Mouse (Mus musculus): Measurements from ENCODE around the gene Rps29.
A peak's percentile ranks its signal among the peaks of the same experiment; 100 is the strongest.
"Not testable (repeated sequence)": the region's sequence is repeated elsewhere in the genome, so short reads cannot be mapped to it uniquely, and the experiment has no call there.

Gene Rps29

DNA sequence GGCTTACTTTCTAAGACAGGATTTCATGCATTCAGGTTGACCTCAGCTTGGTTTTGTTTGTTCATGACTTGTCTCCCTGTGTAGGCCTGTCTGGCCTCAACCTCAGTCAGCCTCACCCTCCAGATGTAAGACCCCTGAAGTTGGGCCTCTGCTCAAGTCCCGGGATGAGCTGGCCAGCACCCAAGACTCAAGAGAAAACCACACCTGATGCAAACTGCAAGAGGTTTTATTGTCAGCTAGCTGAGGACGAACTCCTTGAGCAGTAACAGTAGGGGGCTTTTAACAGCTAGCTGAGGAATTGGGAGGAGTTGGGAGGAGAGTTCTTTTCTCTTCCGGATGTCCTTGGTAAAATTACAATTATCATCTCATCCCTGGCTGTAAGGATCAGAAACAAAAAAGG is 18.5 kb upstream of the Rps29 start:
- DNase-seq = no peak

DNA sequence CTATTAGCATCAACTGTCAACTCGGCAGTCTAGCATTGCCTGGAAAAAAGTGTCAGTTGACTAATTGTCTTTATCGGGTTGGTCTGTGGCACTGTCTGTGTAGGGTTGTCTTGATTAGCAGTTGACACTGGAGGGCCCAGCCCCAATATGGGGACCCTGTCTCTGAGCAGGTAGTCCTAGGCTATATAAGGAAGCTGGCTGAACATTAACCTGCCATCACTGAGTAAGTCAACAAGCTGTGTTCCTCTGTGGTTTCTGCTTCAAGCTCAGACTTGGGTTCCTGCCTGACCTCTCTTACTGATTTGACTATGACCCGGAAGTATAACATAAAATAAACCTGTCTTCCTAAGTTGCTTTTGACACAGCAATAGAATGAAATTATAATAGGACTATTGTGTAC is 17.0 kb upstream of the Rps29 start:
- no peak for DNase-seq

DNA sequence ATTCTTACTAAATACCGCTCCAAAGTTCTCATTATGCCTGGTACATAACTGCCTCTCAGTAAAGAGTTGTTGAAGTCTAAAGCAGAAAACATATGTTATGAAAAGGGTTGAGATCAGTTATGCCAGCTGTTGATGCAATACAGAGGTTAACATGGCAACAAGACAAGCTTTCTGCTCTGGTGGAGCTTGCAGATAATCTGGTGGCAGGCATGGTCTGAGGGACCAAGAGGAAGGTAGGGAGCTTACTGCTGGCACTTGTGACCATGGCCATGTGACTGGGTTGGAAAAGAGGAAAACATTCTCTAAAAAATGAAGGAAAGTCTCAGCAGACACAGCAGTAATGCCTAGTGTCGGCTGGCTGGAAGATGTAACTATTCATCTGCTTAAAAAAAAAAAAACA is 12.3 kb upstream of the Rps29 start:
- no peak for DNase-seq

DNA sequence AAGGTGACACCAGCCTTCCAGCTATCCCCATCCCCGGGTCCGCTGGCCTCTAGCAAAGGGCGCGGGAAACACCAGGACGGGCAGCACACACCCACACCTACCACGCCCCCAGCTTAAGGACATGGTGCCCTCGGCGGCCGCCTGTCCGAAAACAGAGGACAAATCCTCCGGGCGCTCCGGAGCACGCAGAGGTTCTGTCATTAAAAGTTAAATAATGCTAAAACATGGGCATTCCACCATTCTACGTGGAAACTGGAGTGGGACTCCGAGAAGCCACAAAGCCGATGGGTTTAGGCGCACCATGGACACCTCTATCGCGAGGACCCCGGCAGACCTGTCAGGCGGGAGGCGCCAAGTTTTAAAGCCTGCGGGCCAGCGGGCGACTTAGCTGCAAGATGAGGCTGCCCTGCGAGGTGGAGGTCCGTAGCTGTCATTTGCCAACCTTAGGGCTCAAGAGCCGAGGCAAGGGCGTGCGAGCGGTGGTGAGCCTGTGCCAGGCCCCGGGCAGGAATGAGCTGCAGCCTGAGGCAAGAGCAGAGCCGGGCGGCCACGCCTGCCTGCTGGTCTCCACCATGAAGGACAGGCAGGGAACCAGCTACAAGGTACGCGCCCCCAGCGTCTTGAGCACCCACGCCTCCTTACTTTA is 9.6 kb upstream of the Rps29 start, which contains the start of gene Lrr1:
TSS of gene Lrr1 (plus strand) at position 354 of the 646 bp plus-strand sequence.
- peak; percentile 93 for DNase-seq

DNA sequence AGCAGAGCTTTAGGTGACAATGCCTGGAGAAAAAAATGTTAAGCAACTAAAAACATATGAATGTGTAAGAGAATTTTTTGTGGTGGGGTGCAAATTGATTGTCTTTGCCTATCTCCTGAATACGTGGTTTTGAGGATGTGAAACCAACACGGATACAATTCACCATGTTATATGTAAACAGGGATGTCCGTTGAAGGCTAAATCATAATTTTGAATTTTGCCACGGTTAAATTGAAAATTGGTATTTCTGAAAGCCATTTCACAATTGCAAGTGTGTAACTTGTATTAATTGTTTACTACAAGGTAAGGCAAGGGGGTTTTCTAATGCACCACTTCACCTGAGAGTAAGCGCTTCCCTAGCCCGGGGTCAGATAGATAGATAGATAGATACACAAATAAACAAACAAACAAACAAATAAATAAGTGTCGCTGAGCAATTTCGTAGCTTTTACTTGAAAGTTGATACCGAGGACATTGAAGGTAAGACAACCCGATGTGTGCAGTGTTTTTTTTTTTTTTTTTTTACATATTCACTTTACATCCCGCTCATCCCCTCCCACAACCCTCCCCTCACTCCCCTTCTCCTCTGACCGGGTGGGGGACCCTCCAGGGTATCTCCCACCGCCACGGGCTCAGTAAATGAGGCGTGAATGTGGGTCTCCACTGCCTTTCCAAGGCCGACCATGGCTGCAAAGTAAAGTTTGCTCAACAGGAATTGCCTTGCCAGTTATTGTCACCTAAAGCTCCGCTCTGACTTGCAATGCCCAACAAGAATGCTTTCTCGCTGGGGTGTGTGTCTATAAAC is 8.9 kb upstream of the Rps29 start:
- DNase-seq = no peak

DNA sequence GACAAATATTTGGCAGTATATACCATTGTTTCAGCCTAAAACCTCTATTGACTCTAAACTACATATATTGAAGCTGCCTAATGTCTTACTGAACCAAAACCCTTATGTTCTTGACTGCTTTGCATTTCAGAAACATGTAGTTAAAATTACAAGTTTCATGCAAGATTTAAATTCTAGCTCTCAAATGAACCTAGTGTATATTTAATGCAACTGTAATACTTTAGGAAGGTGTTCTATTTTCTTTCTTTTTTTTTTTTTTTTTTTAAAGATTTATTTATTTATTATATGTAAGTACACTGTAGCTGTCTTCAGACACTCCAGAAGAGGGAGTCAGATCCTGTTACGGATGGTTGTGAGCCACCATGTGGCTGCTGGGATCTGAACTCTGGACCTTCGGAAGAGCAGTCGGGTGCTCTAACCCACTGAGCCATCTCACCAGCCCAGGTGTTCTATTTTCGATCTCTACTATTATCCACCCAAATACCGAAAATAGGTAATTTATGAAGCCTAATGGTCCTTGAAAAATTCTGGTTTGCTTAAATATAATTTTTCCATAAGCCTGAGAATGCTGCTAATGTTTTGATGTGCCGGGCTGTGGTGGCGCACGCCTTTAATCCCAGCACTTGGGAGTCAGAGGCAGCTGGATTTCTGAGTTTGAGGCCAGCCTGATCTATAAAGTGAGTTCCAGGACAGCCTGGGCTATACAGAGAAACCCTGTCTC is 8.0 kb upstream of the Rps29 start:
- not testable (repeated sequence) for DNase-seq

DNA sequence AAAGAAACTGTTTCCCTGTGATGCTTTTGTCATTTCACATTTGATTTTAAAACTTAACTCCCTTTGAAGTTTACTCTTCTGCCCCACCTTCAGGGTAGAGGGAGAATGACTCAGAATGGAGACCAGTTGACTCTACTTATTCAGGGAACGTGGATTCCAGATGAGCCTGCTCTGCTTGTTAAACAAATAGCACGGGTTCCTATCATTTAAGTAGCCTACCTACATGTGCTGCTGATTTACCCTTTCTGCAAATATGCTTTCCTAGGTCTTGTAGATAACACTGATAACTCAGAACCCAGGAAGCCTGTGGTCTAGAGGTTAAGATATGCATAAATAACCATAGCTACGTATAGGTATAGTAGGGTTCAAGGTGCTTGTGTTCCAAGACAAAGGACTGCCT is 5.9 kb upstream of the Rps29 start:
- DNase-seq = no peak

DNA sequence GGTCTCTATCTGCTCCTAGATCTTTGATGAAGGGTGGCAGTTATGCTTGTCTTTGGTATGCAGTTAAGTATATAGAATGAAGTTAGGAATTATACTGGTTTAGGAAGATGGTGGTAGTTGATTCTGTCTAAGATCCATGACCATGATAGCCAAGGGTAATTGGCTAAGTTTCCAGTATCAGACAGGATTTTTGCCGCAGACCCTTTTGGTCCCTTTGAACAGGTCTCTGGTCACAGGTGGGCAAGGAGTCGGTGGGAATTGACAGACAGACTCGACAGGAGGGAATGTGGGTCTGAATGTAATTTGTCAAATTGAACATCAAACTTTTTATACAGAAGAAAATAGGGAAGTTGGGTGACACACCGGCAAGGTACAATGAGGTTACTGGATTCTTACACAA is 4.6 kb upstream of the Rps29 start:
- not testable (repeated sequence) for DNase-seq

DNA sequence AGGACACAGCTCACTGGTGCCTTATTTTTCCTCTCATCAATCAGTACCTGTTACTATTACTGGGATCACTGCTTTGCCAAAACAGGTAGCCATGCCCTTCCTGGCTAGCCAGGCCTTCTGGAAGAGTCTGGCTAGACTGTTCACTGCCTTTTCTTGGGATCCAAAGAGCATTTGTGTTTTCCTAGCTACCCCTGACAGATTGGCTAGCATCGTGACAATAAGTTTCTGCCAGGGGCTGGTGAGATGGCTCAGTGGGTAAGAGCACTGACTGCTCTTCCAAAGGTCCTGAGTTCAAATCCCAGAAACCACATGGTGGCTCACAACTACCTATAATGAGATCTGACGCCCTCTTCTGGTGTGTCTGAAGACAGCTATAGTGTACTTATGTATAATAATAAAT is 1.7 kb upstream of the Rps29 start:
- peak; percentile 37 for DNase-seq

DNA sequence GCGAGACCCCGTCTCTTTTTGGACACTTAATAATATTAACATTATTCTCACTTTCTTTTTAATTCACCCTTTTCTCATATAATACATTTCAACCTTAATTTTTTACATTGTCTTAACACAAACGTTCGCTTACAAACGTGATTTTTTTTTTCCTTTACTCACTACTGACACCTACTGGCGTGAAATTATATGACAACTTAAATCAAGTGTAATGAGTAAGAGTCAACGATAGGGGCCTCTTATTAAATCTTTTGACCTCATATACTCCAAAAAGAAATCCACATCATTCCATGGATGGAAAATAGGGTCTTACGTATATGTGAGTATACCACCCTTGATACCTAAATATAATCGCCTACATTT is 573 bp upstream of the Rps29 start:
- peak; percentile 86 for DNase-seq

DNA sequence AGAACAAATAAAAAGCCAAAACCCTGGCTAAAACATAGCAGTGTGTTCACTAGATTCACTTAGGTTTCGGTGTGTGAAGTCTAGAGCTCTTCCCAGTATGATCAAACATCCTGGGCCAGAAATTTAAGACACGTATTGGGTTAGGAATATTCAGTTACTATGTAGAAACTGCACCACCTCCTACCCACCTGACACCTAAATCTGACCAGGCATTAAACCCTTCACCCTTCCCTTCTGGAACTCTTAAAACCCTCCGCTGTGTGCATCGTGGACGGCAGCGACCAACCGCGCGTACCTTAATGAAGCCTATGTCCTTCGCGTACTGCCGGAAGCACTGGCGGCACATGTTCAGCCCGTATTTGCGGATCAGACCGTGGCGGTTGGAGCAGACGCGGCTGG is 621 bp downstream of the Rps29 start:
- DNase-seq = no peak

DNA sequence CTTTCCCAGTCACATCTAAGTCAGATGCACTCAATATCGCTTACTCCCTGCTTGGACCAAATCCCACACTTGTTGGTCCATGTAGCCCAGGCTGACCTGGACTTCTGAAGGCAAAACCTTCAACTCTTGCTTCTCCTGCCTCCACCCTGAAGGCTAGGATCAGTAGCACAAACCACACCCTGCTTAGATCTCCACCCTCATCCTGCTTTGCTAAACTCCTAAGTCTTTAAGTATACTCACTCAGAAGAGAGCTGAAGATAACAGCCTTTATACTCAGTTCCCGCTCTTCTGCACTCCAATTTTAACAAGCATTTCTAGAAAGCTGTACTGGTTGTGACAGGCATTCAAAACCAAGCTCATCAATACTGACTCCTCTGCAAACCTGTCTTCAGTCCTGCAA is 1.9 kb downstream of the Rps29 start:
- DNase-seq = no peak

DNA sequence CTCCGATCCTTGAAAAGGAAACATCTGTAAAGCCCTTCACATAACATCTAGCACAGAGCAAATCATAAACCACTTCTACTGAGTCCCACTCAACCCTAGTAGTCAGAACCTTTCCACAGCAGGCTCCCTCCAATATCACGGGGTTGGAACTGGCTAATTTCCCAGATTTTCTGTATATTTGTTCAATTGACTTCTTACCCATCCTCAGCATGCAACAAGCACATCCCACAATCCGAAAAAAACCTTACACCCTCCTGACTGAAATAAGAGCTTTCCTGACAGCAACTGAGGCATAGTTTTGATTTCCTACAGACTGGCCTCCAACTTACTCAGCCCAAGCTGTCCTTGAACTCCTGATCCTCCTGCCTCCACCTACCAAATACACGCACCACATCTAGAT is 2.5 kb downstream of the Rps29 start:
- no peak for DNase-seq

DNA sequence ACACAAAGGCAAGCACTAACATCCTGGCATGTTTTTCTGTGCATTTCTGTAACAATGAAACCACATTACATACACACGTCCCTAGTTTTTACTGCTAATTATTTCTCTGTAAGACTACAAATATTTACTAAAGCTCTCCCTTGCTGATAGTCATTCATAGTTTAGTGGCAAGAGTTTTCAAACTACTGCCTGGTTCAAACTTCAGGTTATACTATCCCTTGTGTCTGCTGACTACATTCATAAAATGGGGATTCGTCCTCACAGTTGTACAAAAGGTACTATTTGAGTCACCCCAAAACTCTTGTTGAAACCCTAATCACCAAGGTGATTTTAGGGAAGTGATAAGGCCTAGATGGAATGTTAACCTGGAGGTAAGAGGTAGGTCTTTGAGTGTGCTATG is 3.1 kb downstream of the Rps29 start:
- no peak for DNase-seq

DNA sequence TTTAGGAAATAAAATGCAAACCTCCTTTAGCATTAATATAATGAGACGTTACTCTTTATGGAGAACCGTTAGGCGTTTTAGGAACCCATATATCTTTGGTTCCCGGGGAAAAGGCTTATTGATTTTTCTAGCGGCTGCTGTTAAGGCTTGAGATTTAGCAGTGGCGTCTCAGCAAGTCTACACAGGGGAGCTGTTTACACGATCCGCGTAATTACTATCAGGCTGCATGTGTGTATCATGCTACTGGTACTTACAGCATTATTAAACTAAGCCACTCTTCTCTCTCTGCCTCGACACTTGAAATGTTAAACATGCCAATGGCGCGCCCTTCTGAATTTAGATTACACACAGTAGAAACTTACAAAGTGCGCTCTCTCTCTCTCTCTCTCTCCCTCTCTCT is 8.9 kb downstream of the Rps29 start:
- no peak for DNase-seq

DNA sequence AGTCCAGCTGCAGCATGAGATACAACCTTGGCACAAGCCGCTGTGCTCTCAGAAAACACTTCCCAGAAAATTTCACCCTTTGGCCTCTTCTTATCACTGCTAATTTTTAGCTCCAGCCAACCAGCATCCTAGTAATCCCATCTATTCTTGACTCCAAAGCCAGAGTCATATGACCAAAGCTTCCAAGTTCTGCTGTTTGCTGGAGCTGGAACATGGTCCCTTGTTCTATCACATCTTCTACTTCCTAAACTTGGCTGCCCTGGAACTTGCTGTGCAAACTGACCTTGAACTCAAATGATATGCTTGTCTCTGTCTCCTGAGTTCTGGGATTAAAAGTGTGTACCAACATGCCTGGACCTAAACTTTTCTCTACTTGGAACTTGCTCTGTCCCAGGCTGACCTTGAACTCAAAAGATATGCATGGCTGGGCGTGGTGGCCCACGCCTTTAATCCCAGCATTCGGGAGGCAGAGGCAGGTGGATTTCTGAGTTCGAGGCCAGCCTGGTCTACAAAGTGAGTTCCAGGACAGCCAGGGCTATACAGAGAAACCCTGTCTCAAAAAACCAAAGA is 11.7 kb downstream of the Rps29 start:
- no peak for DNase-seq

DNA sequence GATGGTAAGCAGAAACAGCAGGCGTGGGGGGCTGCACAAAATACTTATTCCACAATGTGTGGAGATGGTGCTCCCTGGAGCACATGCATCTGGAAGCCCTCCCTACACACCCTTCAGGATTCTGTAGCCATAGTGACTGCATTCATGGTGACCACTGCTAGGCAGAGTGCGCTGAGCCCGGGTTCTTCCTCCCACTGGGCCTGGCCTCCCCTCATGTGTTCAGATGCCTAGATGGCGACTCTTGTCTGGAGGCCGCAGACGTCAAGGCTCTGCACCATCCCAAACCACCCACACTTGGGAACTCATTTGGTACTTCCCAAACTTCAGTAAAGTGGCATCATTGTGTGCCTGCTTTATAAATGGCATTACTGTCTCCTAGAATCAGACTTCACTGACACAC is 15.5 kb downstream of the Rps29 start:
- no peak for DNase-seq

DNA sequence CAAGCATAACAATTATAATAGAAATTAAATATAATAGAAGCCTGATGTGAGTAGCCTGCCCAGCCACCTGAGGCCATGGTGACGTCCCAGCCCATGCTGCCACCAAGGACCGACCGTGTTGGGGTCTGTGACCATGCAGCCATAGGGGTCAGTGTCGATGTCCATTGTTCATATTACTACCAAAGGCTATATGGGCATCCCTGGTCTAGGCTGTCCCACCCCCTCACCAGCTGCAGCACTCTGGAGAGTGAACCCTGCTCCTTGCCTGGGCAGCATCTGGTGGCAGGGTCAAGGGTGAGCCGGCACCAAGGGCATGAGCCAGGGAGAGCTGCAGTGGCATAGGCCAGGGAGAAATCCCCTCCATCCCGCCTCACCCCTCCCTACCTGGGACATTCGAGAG is 19.1 kb downstream of the Rps29 start:
- DNase-seq = no peak

DNA sequence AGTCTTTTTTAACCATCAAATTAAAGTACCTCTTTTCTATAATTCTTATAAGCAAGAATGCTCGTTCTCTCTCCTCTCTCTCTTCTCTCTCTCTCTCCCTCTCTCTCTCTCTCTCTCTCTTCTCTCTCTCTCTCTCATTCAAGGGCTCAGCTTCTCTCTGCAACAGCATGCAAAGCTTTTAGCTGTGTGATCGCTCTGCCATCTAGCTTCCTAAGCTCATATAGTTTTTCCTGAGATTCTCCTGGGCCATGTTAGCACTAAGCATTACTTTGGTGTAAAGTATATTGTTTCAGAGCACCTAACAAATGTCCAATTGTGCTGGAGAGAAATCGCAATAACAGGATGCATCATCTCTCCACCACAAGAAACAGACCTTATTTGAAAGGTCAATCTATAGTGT is 19.8 kb downstream of the Rps29 start:
- DNase-seq = no peak

DNA sequence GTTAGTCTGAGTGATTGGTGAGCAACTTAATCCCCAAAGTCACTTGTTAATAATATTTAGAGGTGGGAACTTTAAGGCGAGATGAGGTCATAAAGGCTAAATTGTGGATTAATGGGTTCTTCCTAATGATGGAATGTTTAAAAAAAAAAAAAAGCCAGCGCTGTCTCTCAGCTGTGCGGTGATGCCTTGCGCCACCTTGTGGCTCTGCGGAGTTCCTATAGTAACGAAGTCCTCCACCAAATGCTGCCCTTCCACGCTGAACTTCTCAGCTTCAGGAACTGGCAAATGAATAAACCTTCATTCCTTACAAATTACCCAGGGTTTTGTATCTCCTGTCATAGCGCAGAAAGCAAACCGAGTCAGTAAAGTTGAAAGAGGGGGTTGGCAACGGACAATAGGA is 27.0 kb downstream of the Rps29 start:
- no peak for DNase-seq

DNA sequence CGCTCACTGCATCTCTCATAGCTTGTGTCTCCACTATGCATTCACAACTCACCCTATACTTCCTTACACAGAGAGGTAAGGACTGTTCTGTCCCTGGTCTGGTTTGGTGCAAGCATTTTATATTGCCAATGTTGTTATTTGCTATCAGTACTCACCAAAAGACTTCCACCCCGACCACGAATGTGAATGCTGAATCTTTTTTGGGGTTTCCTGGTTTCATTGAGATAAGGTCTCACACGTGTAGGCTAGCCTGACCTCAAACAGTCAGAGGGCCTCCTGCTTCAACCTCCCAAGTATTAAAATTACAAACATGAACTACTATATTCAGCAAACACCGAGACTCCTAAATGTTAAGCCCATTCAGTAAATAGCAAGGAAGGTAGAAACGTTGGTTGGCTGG is 27.7 kb downstream of the Rps29 start:
- no peak for DNase-seq

DNA sequence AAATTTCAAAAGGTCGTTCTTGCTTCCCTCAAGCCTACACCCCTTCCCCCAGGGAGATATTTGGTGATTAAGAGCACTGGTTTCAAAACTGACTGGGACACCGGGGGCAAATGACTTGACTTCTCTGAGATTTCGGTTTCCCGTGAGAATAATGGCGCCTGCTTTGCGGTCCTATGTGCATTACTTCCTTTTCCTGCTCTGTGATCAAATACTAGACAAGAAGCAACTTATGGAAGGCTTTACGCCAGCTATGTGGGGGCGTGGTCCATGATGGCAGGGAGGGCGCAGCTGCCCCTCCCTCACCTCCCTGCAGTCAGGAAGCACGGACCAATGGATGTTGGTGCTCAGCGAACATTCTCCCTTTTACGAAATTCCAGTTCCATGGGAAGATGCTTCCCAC is 28.5 kb downstream of the Rps29 start:
- DNase-seq = no peak

DNA sequence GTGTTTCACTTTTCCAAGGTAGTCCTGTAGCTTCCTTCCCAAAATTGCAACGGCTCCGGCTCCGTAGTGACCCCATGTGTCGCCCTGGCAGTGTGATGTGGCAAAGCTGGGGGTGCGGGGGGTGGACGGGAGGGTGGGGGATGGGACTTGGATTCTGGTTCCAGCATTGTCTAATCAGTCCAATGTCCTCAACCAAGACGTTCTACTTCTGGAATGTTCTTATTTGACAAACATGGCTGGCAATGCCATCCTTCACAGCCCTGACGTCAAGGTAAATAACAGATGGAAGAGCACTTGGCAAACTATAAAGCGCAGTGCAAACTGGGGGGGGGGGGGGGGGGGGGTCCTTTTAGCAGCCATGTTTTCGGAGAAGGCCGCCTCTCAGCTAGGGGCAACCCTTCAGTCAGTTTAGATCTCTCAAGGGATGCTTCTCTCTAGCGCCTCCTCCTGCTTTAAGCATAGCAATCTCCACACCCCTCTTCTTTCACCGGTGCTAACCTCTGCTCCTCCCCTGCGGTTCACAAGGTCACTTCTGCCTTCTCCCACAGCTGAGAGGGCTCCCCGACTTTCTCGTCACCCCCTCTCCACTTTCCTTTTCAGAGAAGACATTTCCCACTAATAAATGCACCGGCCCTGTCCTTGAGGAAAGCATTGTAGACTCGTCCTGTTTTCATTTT is 29.2 kb downstream of the Rps29 start:
- DNase-seq = no peak

Data from cerebellum, adult 9-10 months (tissue).